ENCODE assay signal across 26 mouse cellular contexts in genomic region chr4:130070523-130070922, GRCm38 (mm10). TPM values are rescaled to one million over a fixed set of nuclear protein-coding genes. Genes with fewer than 3 reads are reported as not detected.
"Had no signal": no experiment of that assay in that cellular context is flagged by ENCODE, and none has a peak within 500 bp of the region (broad histone marks: within the 10 kb centered on the region; RNA-seq: fewer than 3 reads in every experiment).

No protein-coding gene starts in this region.

- ATAC-seq: hindbrain, embryonic 16.5 days; inflammation-experienced regulatory T-cells, adult 6 months; intestine, embryonic 15.5 days; intestine, postnatal 0 days; liver, embryonic 12.5 days had no signal

- H3K9me3 ChIP-seq: heart, embryonic 10.5 days; heart, embryonic 12.5 days; hindbrain, embryonic 10.5 days; hindbrain, embryonic 12.5 days; intestine, embryonic 15.5 days; limb, embryonic 12.5 days; liver, embryonic 12.5 days had no signal

- H3K27me3 ChIP-seq: hindbrain, embryonic 12.5 days; intestine, embryonic 15.5 days had no signal

- DNase-seq: gastrocnemius, adult 2 months; gastrocnemius, postnatal 10 days; gastrocnemius, postnatal 25 days; heart, adult 18-20 months; heart, postnatal 10 days; heart, postnatal 4 days; kidney, adult 18-20 months; kidney, adult 8-10 months; kidney, postnatal 10 days; kidney, postnatal 25 days; kidney, postnatal 4 days; layer of hippocampus, adult 9-11 months; layer of hippocampus, postnatal 36 days; left cerebral cortex, postnatal 4 days had no signal

- H3K9ac ChIP-seq: heart, embryonic 12.5 days; hindbrain, embryonic 12.5 days; hindbrain, embryonic 14.5 days; intestine, embryonic 15.5 days; limb, embryonic 12.5 days; liver, embryonic 12.5 days; liver, embryonic 14.5 days had no signal

- H3K4me3 ChIP-seq: gastrocnemius, adult 2 months; heart, embryonic 10.5 days; heart, embryonic 12.5 days; hindbrain, embryonic 10.5 days; hindbrain, embryonic 12.5 days; intestine, embryonic 15.5 days; limb, embryonic 12.5 days; liver, embryonic 12.5 days had no signal

- H3K27ac ChIP-seq: gastrocnemius, adult 2 months; heart, embryonic 10.5 days; hindbrain, embryonic 10.5 days; hindbrain, embryonic 12.5 days; hindbrain, embryonic 14.5 days; intestine, embryonic 15.5 days; limb, embryonic 12.5 days; liver, embryonic 12.5 days; liver, embryonic 14.5 days had no signal

- H3K4me2 ChIP-seq: heart, embryonic 12.5 days; hindbrain, embryonic 12.5 days; hindbrain, embryonic 14.5 days; intestine, embryonic 15.5 days; limb, embryonic 12.5 days; liver, embryonic 12.5 days had no signal

- H3K36me3 ChIP-seq: heart, embryonic 10.5 days; heart, embryonic 12.5 days; hindbrain, embryonic 10.5 days; hindbrain, embryonic 12.5 days; intestine, embryonic 15.5 days; liver, embryonic 12.5 days had no signal

- H3K4me1 ChIP-seq: heart, embryonic 10.5 days; intestine, embryonic 15.5 days; liver, embryonic 12.5 days had no signal

RNA-seq across cellular contexts. Expression of gene Col16a1, which starts 22.9 kb away (rescaled TPM):
- polyA plus RNA-seq: inflammation-experienced regulatory T-cells, adult 6 months had no signal
